Mouse (Mus musculus): ENCODE results near the gene 1500011B03Rik.
"Not testable (repeated sequence)": the region's sequence is repeated elsewhere in the genome, so short reads cannot be mapped to it uniquely, and the experiment has no call there.

Gene 1500011B03Rik

GRCm38 (mm10) chr5:114822796-114823688 lies at the start of gene 1500011B03Rik:
Gene 1500011B03Rik (minus strand): TSS chr5:114823468.
- DNase-seq, result peak; percentile 81 to 90

GRCm38 (mm10) chr5:114865279-114865678 lies 42.0 kb upstream of the 1500011B03Rik start:
- no peak for DNase-seq

GRCm38 (mm10) chr5:114864813-114865212 lies 41.5 kb upstream of the 1500011B03Rik start:
- no peak for DNase-seq

GRCm38 (mm10) chr5:114861730-114862129 lies 38.5 kb upstream of the 1500011B03Rik start:
- no peak for DNase-seq

GRCm38 (mm10) chr5:114859253-114859652 lies 36.0 kb upstream of the 1500011B03Rik start:
- DNase-seq, result peak; percentile 86 to 90

- no peak for DNase-seq
Observed at GRCm38 (mm10) chr5:114858582-114858981, 35.3 kb upstream of the 1500011B03Rik start, which contains the start of gene Gm9936. Gene Gm9936 (minus strand): TSS chr5:114858682.

- not testable (repeated sequence) for DNase-seq
Observed at GRCm38 (mm10) chr5:114853364-114853763, 30.1 kb upstream of the 1500011B03Rik start, which contains the start of gene 4930519G04Rik. Gene 4930519G04Rik (plus strand): TSS chr5:114853664.

- DNase-seq, result no peak
Observed at GRCm38 (mm10) chr5:114851565-114852236, 28.4 kb upstream of the 1500011B03Rik start.

- not testable (repeated sequence) for DNase-seq
Observed at GRCm38 (mm10) chr5:114844371-114844770, 21.1 kb upstream of the 1500011B03Rik start.

- no peak for DNase-seq
Observed at GRCm38 (mm10) chr5:114842674-114843073, 19.4 kb upstream of the 1500011B03Rik start.

- not testable (repeated sequence) for DNase-seq
Observed at GRCm38 (mm10) chr5:114842155-114842554, 18.9 kb upstream of the 1500011B03Rik start.

- DNase-seq, result not testable (repeated sequence)
Observed at GRCm38 (mm10) chr5:114840481-114840880, 17.2 kb upstream of the 1500011B03Rik start.

- DNase-seq, result no peak
Observed at GRCm38 (mm10) chr5:114836886-114837285, 13.6 kb upstream of the 1500011B03Rik start.

- no peak for DNase-seq
Observed at GRCm38 (mm10) chr5:114829740-114830139, 6.5 kb upstream of the 1500011B03Rik start.

- DNase-seq, result no peak
Observed at GRCm38 (mm10) chr5:114827427-114827826, 4.2 kb upstream of the 1500011B03Rik start.

GRCm38 (mm10) chr5:114825978-114826691 lies 2.9 kb upstream of the 1500011B03Rik start:
- peak; percentile 79 to 91 for DNase-seq

GRCm38 (mm10) chr5:114824197-114824596 lies 929 bp upstream of the 1500011B03Rik start:
- DNase-seq, result peak; percentile 64 to 65

- DNase-seq, result no peak
Observed at GRCm38 (mm10) chr5:114818124-114818523, 5.1 kb downstream of the 1500011B03Rik start.

GRCm38 (mm10) chr5:114816599-114816998 lies 6.7 kb downstream of the 1500011B03Rik start:
- no peak for DNase-seq

- DNase-seq, result peak; percentile 91 to 96
Observed at GRCm38 (mm10) chr5:114813525-114814181, 9.6 kb downstream of the 1500011B03Rik start.

- DNase-seq, result no peak
Observed at GRCm38 (mm10) chr5:114809826-114810225, 13.4 kb downstream of the 1500011B03Rik start.

GRCm38 (mm10) chr5:114809181-114809756 lies 14.0 kb downstream of the 1500011B03Rik start:
- peak in 1 of 2 experiments; percentile 54 for DNase-seq
